Mouse (Mus musculus) kidney, embryonic 15.5 days (tissue): Measurements from ENCODE around the gene Mpzl2. TPM values are rescaled to one million over a fixed set of nuclear protein-coding genes. Genes with fewer than 3 reads are reported as not detected.

Source experiments
- ATAC-seq: fragments of 200-750 bp; cut with Nextera tagmentation; replicated peaks from 2 replicates; pipeline ENCODE4 v1.8.0; 2017; ENCODE audit warnings: moderate TSS enrichment; ENCODE audit not compliant: low FRiP score
- H3K27ac ChIP-seq: fragments of 300-500 bp; sonication (generic); 2 replicates; pipeline ENCODE4 v1.5.1; 2015; ENCODE audit warnings: mild to moderate bottlenecking, inconsistent platforms
- H3K27me3 ChIP-seq: fragments of 300-500 bp; sonication (generic); 2 replicates; pipeline ENCODE4 v1.6.1; 2015; ENCODE audit warnings: inconsistent platforms
- H3K36me3 ChIP-seq: fragments of 300-500 bp; sonication (generic); 2 replicates; pipeline ENCODE4 v1.6.1; 2015; ENCODE audit warnings: inconsistent platforms
- H3K4me1 ChIP-seq: fragments of 300-500 bp; sonication (generic); 2 replicates; pipeline ENCODE4 v1.6.1; 2015; ENCODE audit warnings: inconsistent platforms
- H3K4me2 ChIP-seq: fragments of 300-500 bp; sonication (generic); 2 replicates; pipeline ENCODE4 v1.6.1; 2015; ENCODE audit warnings: moderate library complexity, mild to moderate bottlenecking, inconsistent platforms
- H3K4me3 ChIP-seq: fragments of 300-500 bp; sonication (generic); replicated peaks from 2 replicates; pipeline ENCODE4 v1.5.1; 2015; ENCODE audit warnings: mild to moderate bottlenecking, inconsistent platforms
- H3K9ac ChIP-seq: fragments of 300-500 bp; sonication (generic); 2 replicates; pipeline ENCODE4 v1.6.1; 2015; ENCODE audit warnings: mild to moderate bottlenecking, inconsistent platforms
- H3K9me3 ChIP-seq: fragments of 300-500 bp; sonication (generic); replicated peaks from 2 replicates; pipeline ENCODE4 v1.6.1; 2016; ENCODE audit warnings: inconsistent platforms
- WGBS: fragments of 180-500 bp; shearing (Covaris S2); methylation state at CpG from one replicate; pipeline ENCODE4 v1.1.7; 2015; ENCODE audit warnings: mixed read lengths; 5-methylcytosine and 5-hydroxymethylcytosine counted together
- polyA plus RNA-seq: library from polyadenylated mRNA; unstranded; fragments of >200 nt; fragmentation: Nextera tagmentation; extraction: Ambion mirVana; gene quantifications from 2 replicates; pipeline ENCODE4 v1.2.1, GENCODE M21; 2015

Mpzl2 gene
- polyA plus RNA-seq, 1 experiment from 2014 or later, result 20.5 TPM

GRCm38 (mm10) chr9:45090811-45091210, 51.2 kb downstream of the Mpzl2 start:
- WGBS, result 60% methylated on average over 3 of the region's 3 CpGs
- Histone ChIP-seq H3K4me3 (no peak overlapping the region), H3K4me1 (0 out of 2 replicates have a peak, but pooled peaks cover 2% of the 10 kb centered on the region), H3K27ac (no peak overlapping the region), H3K36me3 (no peaks in the 10 kb centered on the region), H3K4me2 (no peak overlapping the region), H3K9me3 (no peaks in the 10 kb centered on the region), H3K27me3 (no peaks in the 10 kb centered on the region), H3K9ac (no peak overlapping the region)
- no peak for ATAC-seq

DNA sequence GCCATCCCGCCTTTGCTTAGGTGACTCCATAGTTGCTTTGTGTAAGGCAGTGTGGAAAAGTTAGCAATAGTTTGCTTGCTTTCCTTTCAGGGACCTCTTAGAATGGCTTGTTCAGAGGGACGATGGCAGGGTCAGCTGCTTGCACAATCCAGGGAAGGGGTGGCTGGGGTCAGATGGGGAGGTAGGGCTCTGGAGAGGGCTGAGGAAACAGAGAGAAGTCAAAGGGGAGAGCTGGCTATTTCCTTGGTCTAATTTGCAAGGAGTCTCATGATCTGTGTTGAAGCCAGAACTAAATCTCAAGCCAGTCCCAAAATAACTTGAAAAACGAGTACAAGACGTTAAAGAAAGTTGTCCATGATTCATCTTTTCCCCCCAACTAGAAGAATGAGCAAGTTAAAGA, 53.0 kb downstream of the Mpzl2 start:
- Histone ChIP-seq H3K4me2 (no peak overlapping the region), H3K9ac (no peak overlapping the region), H3K27me3 (no peaks in the 10 kb centered on the region), H3K4me3 (no peak overlapping the region), H3K9me3 (no peaks in the 10 kb centered on the region), H3K4me1 (0 out of 2 replicates have a peak, but pooled peaks cover 2% of the 10 kb centered on the region), H3K27ac (no peak overlapping the region), H3K36me3 (no peaks in the 10 kb centered on the region)
- WGBS, result 52% methylated on average over 4 of the region's 4 CpGs
- no peak for ATAC-seq

- Histone ChIP-seq H3K4me2 (no peak overlapping the region), H3K4me1 (0 out of 2 replicates have a peak, but pooled peaks cover 2% of the 10 kb centered on the region), H3K36me3 (no peaks in the 10 kb centered on the region), H3K9me3 (no peaks in the 10 kb centered on the region), H3K9ac (no peak overlapping the region), H3K4me3 (no peak overlapping the region), H3K27me3 (no peaks in the 10 kb centered on the region), H3K27ac (no peak overlapping the region)
- ATAC-seq, result no peak
- WGBS, result 86% methylated on average over 6 of the region's 6 CpGs
Observed at GRCm38 (mm10) chr9:45095149-45095937, 55.7 kb downstream of the Mpzl2 start.

GRCm38 (mm10) chr9:45097877-45098276, 58.3 kb downstream of the Mpzl2 start:
- no peak overlapping the region for H3K4me3 ChIP-seq
- no peaks in the 10 kb centered on the region for H3K9me3 ChIP-seq
- H3K4me1 ChIP-seq, result no peaks in the 10 kb centered on the region
- no peak for ATAC-seq
- 91% methylated on average over 5 of the region's 5 CpGs for WGBS
- H3K9ac ChIP-seq, result no peak overlapping the region
- no peak overlapping the region for H3K27ac ChIP-seq
- H3K36me3 ChIP-seq, result no peaks in the 10 kb centered on the region
- H3K27me3 ChIP-seq, result no peaks in the 10 kb centered on the region
- H3K4me2 ChIP-seq, result no peak overlapping the region

DNA sequence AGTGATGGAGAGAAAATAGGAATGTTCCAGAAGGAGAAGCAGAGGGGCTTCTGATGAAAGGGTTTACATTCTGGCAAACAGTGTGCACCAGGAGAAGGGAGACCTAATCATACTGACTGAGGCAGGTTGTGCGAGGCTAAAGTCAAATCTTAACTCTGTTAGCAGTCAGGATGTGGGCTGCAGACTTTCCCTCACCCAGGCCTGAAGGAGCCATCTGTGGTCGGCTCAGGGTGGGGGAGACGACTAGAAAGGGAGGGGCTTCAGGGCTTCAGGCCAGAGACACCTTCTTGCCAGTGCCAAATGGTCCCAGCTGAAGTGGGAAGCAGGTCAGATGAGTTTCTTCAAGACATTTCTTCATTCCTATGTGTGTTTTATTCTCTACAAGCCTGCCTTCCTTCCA, 58.8 kb downstream of the Mpzl2 start:
- 31% methylated on average over 3 of the region's 3 CpGs for WGBS
- H3K4me3 ChIP-seq, result no peak overlapping the region
- H3K4me2 ChIP-seq, result no peak overlapping the region
- H3K27me3 ChIP-seq, result no peaks in the 10 kb centered on the region
- H3K4me1 ChIP-seq, result no peaks in the 10 kb centered on the region
- ATAC-seq, result no peak
- no peaks in the 10 kb centered on the region for H3K9me3 ChIP-seq
- H3K9ac ChIP-seq, result no peak overlapping the region
- no peaks in the 10 kb centered on the region for H3K36me3 ChIP-seq
- no peak overlapping the region for H3K27ac ChIP-seq

DNA sequence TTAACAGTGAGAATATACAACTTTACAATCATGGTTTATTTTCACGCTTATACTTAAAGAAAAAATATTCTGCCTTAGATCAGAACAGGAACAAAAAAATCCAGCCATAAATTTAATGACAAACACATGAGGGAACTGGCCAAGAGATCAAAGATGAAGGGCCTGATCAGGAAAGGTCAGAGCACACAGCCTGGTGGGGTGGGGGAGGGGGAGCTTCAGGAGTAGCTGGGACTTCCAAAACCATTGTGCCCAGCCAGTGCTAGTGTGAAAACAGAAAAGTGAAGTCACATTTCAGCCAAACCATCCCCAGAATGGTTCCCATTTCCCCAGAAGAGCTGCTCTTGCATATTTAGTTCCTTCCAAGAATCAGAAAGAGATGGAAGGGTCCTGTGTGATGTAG, 62.9 kb downstream of the Mpzl2 start:
- Histone ChIP-seq H3K36me3 (no peaks in the 10 kb centered on the region), H3K4me3 (no peak overlapping the region), H3K27ac (no peak overlapping the region), H3K27me3 (no peaks in the 10 kb centered on the region), H3K9ac (no peak overlapping the region), H3K4me1 (no peaks in the 10 kb centered on the region), H3K4me2 (no peak overlapping the region), H3K9me3 (no peaks in the 10 kb centered on the region)
- ATAC-seq, result no peak
- 69% methylated on average over 1 of the region's 1 CpGs for WGBS

DNA sequence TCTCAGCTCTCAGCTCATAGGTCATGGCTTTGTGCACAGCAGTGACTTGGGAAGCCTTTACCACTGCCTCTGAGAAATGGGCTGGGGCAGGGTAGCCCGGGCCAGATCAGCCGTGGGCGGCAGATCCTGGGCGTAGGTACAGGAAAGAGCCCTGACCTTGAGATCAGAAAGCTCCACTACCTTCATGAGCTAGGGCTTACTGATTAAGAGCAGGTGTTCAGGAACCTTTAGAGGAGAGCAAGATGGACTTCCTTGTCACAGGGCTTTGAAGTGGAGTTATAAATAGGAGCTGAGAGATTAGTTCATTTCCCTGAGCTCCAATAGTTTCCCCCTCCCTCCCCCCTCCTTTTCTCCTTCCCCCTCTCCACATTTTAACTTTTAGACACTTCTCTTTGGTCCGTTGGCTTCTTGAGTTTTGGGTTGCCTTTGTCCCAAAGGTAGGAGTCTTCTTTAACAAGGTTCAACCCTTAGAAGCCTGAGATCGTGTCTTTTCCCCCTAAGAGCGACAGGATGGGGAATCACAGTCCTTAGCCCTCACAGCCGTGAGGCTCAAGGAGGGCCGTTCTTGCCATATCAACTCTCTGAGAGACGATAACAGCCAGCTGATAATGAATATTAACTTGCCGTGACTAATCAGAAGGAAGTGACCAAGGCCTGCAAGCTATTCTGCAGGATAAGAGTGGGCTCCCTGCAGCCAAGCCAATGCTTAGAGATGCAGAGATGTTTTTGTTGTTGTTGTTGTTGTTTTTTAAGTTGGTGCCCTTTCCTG, 63.8 kb downstream of the Mpzl2 start:
- no peak overlapping the region for H3K9ac ChIP-seq
- no peak overlapping the region for H3K27ac ChIP-seq
- H3K4me2 ChIP-seq, result no peak overlapping the region
- H3K27me3 ChIP-seq, result no peaks in the 10 kb centered on the region
- H3K9me3 ChIP-seq, result no peaks in the 10 kb centered on the region
- H3K4me1 ChIP-seq, result no peaks in the 10 kb centered on the region
- 0 out of 2 replicates have a peak, but pooled peaks have one; percentile 18 for ATAC-seq
- H3K36me3 ChIP-seq, result no peaks in the 10 kb centered on the region
- 49% methylated on average over 11 of the region's 11 CpGs for WGBS
- H3K4me3 ChIP-seq, result no peak overlapping the region

Other genes starting within 250 kb of the Mpzl2 start
- gene Tmem25, start 240.5 kb upstream of the Mpzl2 start, polyA plus RNA-seq, result 20.0 and 24.6 TPM in 2 replicates
- gene Ttc36, start 236.7 kb upstream of the Mpzl2 start, polyA plus RNA-seq, result 87.3 and 99.8 TPM in 2 replicates
- 14.6 and 16.3 TPM in 2 replicates for gene Kmt2a, start 158.5 kb upstream of the Mpzl2 start, polyA plus RNA-seq
- gene Atp5l, start 119.1 kb upstream of the Mpzl2 start, polyA plus RNA-seq, result 714 and 843 TPM in 2 replicates
- gene Ube4a, start 74.2 kb upstream of the Mpzl2 start, polyA plus RNA-seq, result 23.7 and 25.5 TPM in 2 replicates
- gene Cd3g, start 59.4 kb upstream of the Mpzl2 start, polyA plus RNA-seq, result not detected in 2 replicates
- gene Cd3d, start 58.0 kb upstream of the Mpzl2 start, polyA plus RNA-seq, result not detected in 2 replicates
- 0.28 TPM in 1 of 2 replicates, not detected in the other for gene Cd3e, start 30.2 kb upstream of the Mpzl2 start, polyA plus RNA-seq
- gene Mpzl3, start 15.4 kb downstream of the Mpzl2 start, polyA plus RNA-seq, result 2.7 and 3.0 TPM in 2 replicates
- gene Jaml, start 39.4 kb downstream of the Mpzl2 start, polyA plus RNA-seq, result 0.19 and 0.42 TPM in 2 replicates
- 4.6 and 5.4 TPM in 2 replicates for gene Scn2b, start 78.0 kb downstream of the Mpzl2 start, polyA plus RNA-seq
- 0.51 and 0.62 TPM in 2 replicates for gene Scn4b, start 98.6 kb downstream of the Mpzl2 start, polyA plus RNA-seq
- gene BC049352, start 142.2 kb downstream of the Mpzl2 start, polyA plus RNA-seq, result not detected in 2 replicates
- 0.27 and 1.4 TPM in 2 replicates for gene Tmprss4, start 164.3 kb downstream of the Mpzl2 start, polyA plus RNA-seq
- gene Il10ra, start 229.3 kb downstream of the Mpzl2 start, polyA plus RNA-seq, result 0.77 and 1.2 TPM in 2 replicates